Mouse (Mus musculus) intestine, postnatal 0 days (tissue): ENCODE measurements around the gene Vax1. TPM values are rescaled to one million over a fixed set of nuclear protein-coding genes. Genes with fewer than 3 reads are reported as not detected.

ENCODE experiments used
- ATAC-seq: fragments of 200-750 bp; cut with Nextera tagmentation; 2 replicates; pipeline ENCODE4 v1.8.0; 2017; ENCODE audit warnings: mild to moderate bottlenecking, moderate TSS enrichment, moderate library complexity
- H3K27ac ChIP-seq: fragments of 300-500 bp; sonication (generic); 2 replicates; pipeline ENCODE4 v1.5.1; 2014; ENCODE audit warnings: mild to moderate bottlenecking, low read depth, low read length, moderate library complexity
- H3K27me3 ChIP-seq: fragments of 300-500 bp; sonication (generic); replicated peaks from 2 replicates; pipeline ENCODE4 v1.6.1; 2014; ENCODE audit warnings: low read length, mixed read lengths; ENCODE audit not compliant: control insufficient read depth, insufficient read depth
- H3K36me3 ChIP-seq: fragments of 300-500 bp; sonication (generic); 2 replicates; pipeline ENCODE4 v1.6.1; 2014; ENCODE audit warnings: mild to moderate bottlenecking, moderate library complexity; ENCODE audit not compliant: control insufficient read depth, insufficient read depth
- H3K4me1 ChIP-seq: fragments of 300-500 bp; sonication (generic); replicated peaks from 2 replicates; pipeline ENCODE4 v1.6.1; 2014; ENCODE audit warnings: antibody characterized with exemption, low read length, mixed read lengths; ENCODE audit not compliant: control insufficient read depth, insufficient read depth
- H3K4me2 ChIP-seq: fragments of 300-500 bp; sonication (generic); replicated peaks from 2 replicates; pipeline ENCODE4 v1.6.1; 2014; ENCODE audit warnings: low read depth, mild to moderate bottlenecking, moderate library complexity
- H3K4me3 ChIP-seq: fragments of 300-500 bp; sonication (generic); 2 replicates; pipeline ENCODE4 v1.5.1; 2014; ENCODE audit warnings: low read depth, low read length
- H3K9ac ChIP-seq: fragments of 300-500 bp; sonication (generic); 2 replicates; pipeline ENCODE4 v1.6.1; 2014; ENCODE audit warnings: mild to moderate bottlenecking, low read depth, low read length
- H3K9me3 ChIP-seq: fragments of 300-500 bp; sonication (generic); 2 replicates; pipeline ENCODE4 v1.6.1; 2016; ENCODE audit warnings: mixed run types; ENCODE audit not compliant: control insufficient read depth
- CTCF ChIP-seq: sonication (generic); IDR thresholded peaks from 2 replicates; pipeline ENCODE4 v1.5.1; 2016; ENCODE audit warnings: low read depth, mild to moderate bottlenecking, control low read depth, antibody characterized with exemption, moderate library complexity
- WGBS: fragments of 180-500 bp; shearing (Covaris S2); extraction: QIAGEN DNeasy Blood & Tissue Kit; methylation state at CpG from one replicate; pipeline ENCODE4 v1.1.7; 2014; 5-methylcytosine and 5-hydroxymethylcytosine counted together
- polyA plus RNA-seq: library from polyadenylated mRNA; unstranded; fragments of >200 nt; fragmentation: Nextera tagmentation; extraction: Ambion mirVana; gene quantifications from 2 replicates; pipeline ENCODE4 v1.2.1, GENCODE M21; 2015

The Vax1 gene
- polyA plus RNA-seq, 1 experiment from 2014 or later: not detected

DNA sequence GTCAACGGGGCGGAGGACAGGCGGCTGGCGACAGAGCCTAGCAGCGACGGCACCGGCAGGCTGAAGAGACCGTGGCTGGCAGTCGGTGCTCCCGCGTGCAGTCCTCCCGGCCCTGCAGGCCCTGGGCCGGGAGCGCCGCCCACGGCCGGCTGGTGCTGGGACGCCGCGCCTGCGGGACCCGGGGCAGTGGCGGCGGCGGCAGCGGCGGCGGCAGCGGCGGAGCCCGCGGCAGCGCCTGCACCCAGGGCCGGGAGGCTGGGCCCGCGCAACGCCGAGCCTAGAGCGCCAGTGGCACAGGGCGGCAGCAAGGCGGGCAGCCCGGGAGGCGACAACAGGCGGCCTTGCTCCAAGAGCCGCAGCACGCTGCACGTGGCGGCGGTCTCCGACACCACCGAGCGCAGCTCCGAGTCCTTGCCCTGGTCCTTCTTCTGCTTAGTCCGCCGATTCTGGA is 3.5 kb downstream of the Vax1 start:
- Histone ChIP-seq H3K27me3 (peaks cover 92% of the 10 kb centered on the region), H3K4me3 (peak overlapping the region; percentile 43), H3K4me1 (peaks cover 7% of the 10 kb centered on the region; the same call in 1 of the 2 replicates), H3K4me2 (peak overlapping the region; percentile 66), H3K9me3 (no peaks in the 10 kb centered on the region), H3K27ac (no peak overlapping the region), H3K36me3 (no peaks in the 10 kb centered on the region), H3K9ac (no peak overlapping the region)
- TF ChIP-seq CTCF: no peak
- ATAC-seq: no peak; the same call in 1 of the 2 replicates
- WGBS: under 1% methylated on average over 52 of the region's 55 CpGs

- peak overlapping the region; percentile 43; the same call in 1 of the 2 replicates for H3K4me3 ChIP-seq
- TF ChIP-seq CTCF: no peak
- H3K9ac ChIP-seq: no peak overlapping the region
- no peak overlapping the region for H3K27ac ChIP-seq
- H3K36me3 ChIP-seq: no peaks in the 10 kb centered on the region
- H3K4me1 ChIP-seq: peaks cover 7% of the 10 kb centered on the region; the same call in 1 of the 2 replicates
- ATAC-seq: no peak
- H3K9me3 ChIP-seq: no peaks in the 10 kb centered on the region
- H3K4me2 ChIP-seq: no peak overlapping the region
- 7% methylated on average over 7 of the region's 7 CpGs for WGBS
- peaks cover 92% of the 10 kb centered on the region for H3K27me3 ChIP-seq
These were observed 4.3 kb downstream of the Vax1 start for GRCm38 (mm10) chr19:59165577-59165976.

GRCm38 (mm10) chr19:59164896-59165560 is 4.8 kb downstream of the Vax1 start:
- no peaks in the 10 kb centered on the region for H3K9me3 ChIP-seq
- H3K27me3 ChIP-seq: peaks cover 87% of the 10 kb centered on the region
- H3K4me2 ChIP-seq: no peak overlapping the region
- no peaks in the 10 kb centered on the region for H3K36me3 ChIP-seq
- H3K4me3 ChIP-seq: no peak overlapping the region
- no peak overlapping the region for H3K9ac ChIP-seq
- no peak for TF ChIP-seq CTCF
- ATAC-seq: no peak
- H3K27ac ChIP-seq: no peak overlapping the region
- WGBS: 9% methylated on average over 16 of the region's 16 CpGs
- H3K4me1 ChIP-seq: peaks cover 7% of the 10 kb centered on the region; the same call in 1 of the 2 replicates

DNA sequence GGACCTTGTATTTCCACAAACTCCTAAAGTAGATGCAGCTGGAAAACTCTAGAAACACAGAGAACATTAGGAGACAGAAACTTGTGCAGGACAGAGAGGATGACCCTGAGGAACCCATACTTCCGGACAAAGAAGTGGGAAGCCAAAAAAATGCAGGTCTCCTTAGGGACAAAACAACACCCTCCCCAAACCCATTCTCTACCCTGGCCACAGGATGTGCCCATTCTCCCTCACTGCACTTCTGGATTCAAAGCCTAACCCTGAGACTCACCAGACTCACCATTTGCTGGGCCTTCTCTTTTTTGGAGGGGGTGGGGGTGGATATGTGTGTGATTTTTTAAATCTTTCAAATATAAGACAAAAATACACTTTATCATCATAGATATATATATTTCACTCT is 5.7 kb downstream of the Vax1 start:
- Histone ChIP-seq H3K4me2 (no peak overlapping the region), H3K4me3 (no peak overlapping the region), H3K9ac (no peak overlapping the region), H3K9me3 (no peaks in the 10 kb centered on the region), H3K27ac (no peak overlapping the region), H3K27me3 (peaks cover 83% of the 10 kb centered on the region), H3K36me3 (no peaks in the 10 kb centered on the region), H3K4me1 (peaks cover 5% of the 10 kb centered on the region; the same call in 1 of the 2 replicates)
- ATAC-seq: no peak
- 5% methylated on average over 1 of the region's 1 CpGs for WGBS
- TF ChIP-seq CTCF: no peak

DNA sequence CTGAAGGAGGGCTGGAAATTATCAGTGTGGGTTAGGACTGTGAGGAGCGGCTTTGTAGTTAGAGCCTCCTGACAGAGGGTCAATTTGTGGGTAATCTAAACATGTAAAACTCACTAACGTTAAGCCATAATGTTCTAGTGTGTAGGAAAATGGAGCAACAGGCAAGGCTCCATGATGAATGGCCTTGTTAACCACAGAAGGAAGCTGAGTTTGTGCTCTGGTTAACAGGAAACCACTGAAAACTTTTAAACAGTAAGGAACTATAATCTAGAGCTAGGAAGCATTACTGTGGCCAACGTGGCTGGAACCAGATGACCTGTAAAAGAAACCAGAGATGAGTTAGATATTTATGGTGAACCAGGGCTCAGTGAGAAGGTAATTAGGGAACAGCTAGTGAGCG is 13.2 kb downstream of the Vax1 start:
- no peak for ATAC-seq
- no peak overlapping the region for H3K4me3 ChIP-seq

GRCm38 (mm10) chr19:59154171-59154570 is 15.7 kb downstream of the Vax1 start:
- no peaks in the 10 kb centered on the region for H3K9me3 ChIP-seq
- H3K9ac ChIP-seq: no peak overlapping the region
- WGBS: 87% methylated on average over 2 of the region's 2 CpGs
- H3K4me3 ChIP-seq: no peak overlapping the region
- no peak for ATAC-seq
- H3K36me3 ChIP-seq: no peaks in the 10 kb centered on the region
- 0 out of 2 replicates have a peak, but pooled peaks cover 4% of the 10 kb centered on the region for H3K27me3 ChIP-seq
- no peak overlapping the region for H3K27ac ChIP-seq
- no peak overlapping the region for H3K4me2 ChIP-seq
- H3K4me1 ChIP-seq: no peaks in the 10 kb centered on the region
- no peak for TF ChIP-seq CTCF

More for the DNA sequence above, 13.2 kb downstream of the Vax1 start:
- Histone ChIP-seq H3K27me3 (peaks cover 18% of the 10 kb centered on the region), H3K4me2 (no peak overlapping the region), H3K9ac (no peak overlapping the region), H3K27ac (no peak overlapping the region), H3K4me1 (no peaks in the 10 kb centered on the region), H3K36me3 (no peaks in the 10 kb centered on the region), H3K9me3 (no peaks in the 10 kb centered on the region)
- WGBS: 48% methylated on average over 4 of the region's 4 CpGs
- TF ChIP-seq CTCF: no peak
